Comparison of ENCODE assay signal across 21 mouse cellular contexts in the genomic region with DNA sequence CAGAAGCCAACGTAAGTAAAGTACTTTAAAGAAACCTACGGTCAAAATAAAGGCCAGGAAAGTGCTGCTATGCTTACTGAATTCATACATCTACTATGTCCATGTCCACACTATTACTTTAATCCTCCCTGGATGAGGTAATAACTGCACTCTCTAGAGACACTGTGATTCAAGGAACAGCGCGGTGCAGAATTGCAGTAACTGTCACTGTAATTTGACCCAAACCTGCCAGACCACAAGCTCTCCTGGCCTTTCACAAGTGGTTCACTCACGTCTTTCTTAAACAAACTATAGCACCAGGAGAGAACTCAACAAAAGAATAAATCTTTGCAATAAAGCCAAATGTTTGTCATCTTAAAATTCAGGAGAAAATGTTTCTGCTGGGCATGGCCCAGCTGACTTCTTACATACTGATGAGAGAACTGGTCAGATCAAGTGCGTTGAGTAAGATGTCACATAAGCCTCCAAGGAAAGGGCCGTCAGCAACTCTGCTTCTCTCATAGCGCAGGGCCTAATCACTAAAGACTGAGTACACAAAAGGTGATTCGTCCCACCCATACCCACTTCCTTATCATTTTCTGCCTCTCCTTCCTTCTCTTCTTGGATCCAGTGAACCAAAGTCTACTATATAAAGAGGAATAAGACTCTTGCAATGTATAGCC.
A peak's percentile ranks its signal among the peaks of the same experiment; 100 is the strongest.
DNase-seq lines count a peak whose midpoint lies in the region; ATAC-seq lines count a peak whose summit lies in the region.
"Had no signal": no experiment of that assay in that cellular context is flagged by ENCODE, and none has a peak within 500 bp of the region (broad histone marks: within the 10 kb centered on the region; RNA-seq: fewer than 3 reads in every experiment).

No protein-coding gene starts in this region.

- no peak overlapping the region for H3K4me3 ChIP-seq in kidney, embryonic 14.5 days (ENCODE audit: low read length)
- H3K4me3 ChIP-seq in lung, embryonic 16.5 days (ENCODE audit: low read length), result no peak overlapping the region
- no peak overlapping the region for H3K4me3 ChIP-seq in embryonic facial prominence, embryonic 14.5 days (ENCODE audit: low read depth, low read length)
- H3K4me3 ChIP-seq: forebrain, embryonic 15.5 days; heart, embryonic 10.5 days; hindbrain, embryonic 13.5 days had no signal

- no peaks in the 10 kb centered on the region for H3K27me3 ChIP-seq in kidney, embryonic 14.5 days (ENCODE audit: control insufficient read depth, insufficient read depth, low read length)
- no peaks in the 10 kb centered on the region for H3K27me3 ChIP-seq in lung, embryonic 16.5 days (ENCODE audit: control insufficient read depth, insufficient read depth, low read depth, low read length)
- H3K27me3 ChIP-seq in embryonic facial prominence, embryonic 14.5 days (replicated peaks; ENCODE audit: control insufficient read depth, insufficient read depth, low read length), result no peaks in the 10 kb centered on the region
- H3K27me3 ChIP-seq: forebrain, embryonic 15.5 days; hindbrain, embryonic 13.5 days had no signal

- peaks cover 35% of the 10 kb centered on the region for H3K4me1 ChIP-seq in kidney, embryonic 14.5 days (ENCODE audit: control insufficient read depth, insufficient read depth, low read length)
- peaks cover 12% of the 10 kb centered on the region for H3K4me1 ChIP-seq in lung, embryonic 16.5 days (replicated peaks; ENCODE audit: control insufficient read depth, insufficient read depth, low read length)
- H3K4me1 ChIP-seq in embryonic facial prominence, embryonic 14.5 days (ENCODE audit: control insufficient read depth, insufficient read depth, low read length), result peaks cover 23% of the 10 kb centered on the region

- ATAC-seq in kidney, embryonic 14.5 days (ENCODE audit: low FRiP score, low TSS enrichment), result no peak
- 0 out of 2 replicates have a peak, but pooled peaks have one; percentile 43 for ATAC-seq in lung, embryonic 16.5 days (ENCODE audit: low read depth)
- ATAC-seq in embryonic facial prominence, embryonic 14.5 days (ENCODE audit: low read depth), result peak; percentile 78
- no peak for ATAC-seq in cerebellum, adult (ENCODE audit: insufficient number of reproducible peaks, low FRiP score, low TSS enrichment)
- ATAC-seq: CD4-positive, CD25-positive, alpha-beta regulatory T cell, adult 4 months; forebrain, embryonic 15.5 days had no signal

- peak overlapping the region; percentile 10; the same call in 1 of the 2 replicates for H3K27ac ChIP-seq in kidney, embryonic 14.5 days (ENCODE audit: low read depth, low read length)
- peak overlapping the region; percentile 67 for H3K27ac ChIP-seq in lung, embryonic 16.5 days (ENCODE audit: low read length)
- no peak overlapping the region for H3K27ac ChIP-seq in embryonic facial prominence, embryonic 14.5 days (replicated peaks; ENCODE audit: low read depth, low read length)
- H3K27ac ChIP-seq: heart, embryonic 10.5 days; hindbrain, embryonic 13.5 days had no signal

- no peak overlapping the region for H3K4me2 ChIP-seq in kidney, embryonic 14.5 days (replicated peaks; ENCODE audit: low read depth, low read length)
- H3K4me2 ChIP-seq in lung, embryonic 16.5 days (ENCODE audit: low read depth, low read length), result no peak overlapping the region
- H3K4me2 ChIP-seq in embryonic facial prominence, embryonic 14.5 days (ENCODE audit: low read depth, low read length), result no peak overlapping the region
- H3K4me2 ChIP-seq: forebrain, embryonic 15.5 days; hindbrain, embryonic 13.5 days had no signal

- no peak for DNase-seq in kidney, postnatal 14 days
- DNase-seq in lung, postnatal 25 days (ENCODE audit: low spot score), result no peak
- DNase-seq in 416B (ENCODE audit: low read depth), result peak; percentile 23
- DNase-seq in embryonic facial prominence, embryonic 14.5 days (ENCODE audit: low spot score), result peak; percentile 60
- no peak for DNase-seq in adrenal gland, postnatal 4 days (ENCODE audit: low spot score in 2 of 2)
- DNase-seq: adrenal gland, adult 8-10 months; adrenal gland, postnatal 36 days; B cell, adult 2 months; cerebellum, adult 18-20 months; cerebellum, adult 9-11 months; cerebellum, postnatal 36 days; gastrocnemius, postnatal 36 days; heart, adult 18-20 months; heart, postnatal 14 days had no signal

- H3K9me3 ChIP-seq in kidney, embryonic 14.5 days (ENCODE audit: control insufficient read depth, low read length), result no peaks in the 10 kb centered on the region
- no peaks in the 10 kb centered on the region for H3K9me3 ChIP-seq in lung, embryonic 16.5 days (ENCODE audit: control insufficient read depth, low read length)
- H3K9me3 ChIP-seq in embryonic facial prominence, embryonic 14.5 days (ENCODE audit: control insufficient read depth, low read length), result no peaks in the 10 kb centered on the region
- H3K9me3 ChIP-seq: forebrain, embryonic 15.5 days; heart, embryonic 10.5 days; hindbrain, embryonic 13.5 days had no signal

- 63% methylated on average over 9 of the region's 9 CpGs for WGBS in kidney, embryonic 14.5 days
- 54% methylated on average over 9 of the region's 9 CpGs for WGBS in lung, embryonic 16.5 days
- 62% methylated on average over 9 of the region's 9 CpGs for WGBS in embryonic facial prominence, embryonic 14.5 days

- no peak overlapping the region for H3K9ac ChIP-seq in kidney, embryonic 14.5 days (ENCODE audit: low read depth, low read length)
- H3K9ac ChIP-seq in lung, embryonic 16.5 days (ENCODE audit: low read length), result no peak overlapping the region
- H3K9ac ChIP-seq in embryonic facial prominence, embryonic 14.5 days (ENCODE audit: low read depth, low read length), result no peak overlapping the region
- H3K9ac ChIP-seq: forebrain, embryonic 15.5 days; hindbrain, embryonic 13.5 days had no signal

- no peaks in the 10 kb centered on the region; the same call in 1 of the 2 replicates for H3K36me3 ChIP-seq in kidney, embryonic 14.5 days (ENCODE audit: control insufficient read depth, insufficient read depth, low read length)
- peaks cover 2% of the 10 kb centered on the region; the same call in 1 of the 2 replicates for H3K36me3 ChIP-seq in lung, embryonic 16.5 days (ENCODE audit: control insufficient read depth, insufficient read depth, low read length)
- no peaks in the 10 kb centered on the region for H3K36me3 ChIP-seq in embryonic facial prominence, embryonic 14.5 days (ENCODE audit: control insufficient read depth, insufficient read depth, low read length)

Comparison
In these comparisons a context has a peak if more than half of its experiments do, and no peak if none do; other contexts are left out.
1. ATAC-seq: peak in lung, embryonic 16.5 days (single experiment) and embryonic facial prominence, embryonic 14.5 days (single experiment); none in kidney, embryonic 14.5 days (single experiment) and cerebellum, adult (single experiment).
2. DNase-seq: peak in 416B (single experiment) and embryonic facial prominence, embryonic 14.5 days (single experiment); none in kidney, postnatal 14 days (single experiment), lung, postnatal 25 days (single experiment) and adrenal gland, postnatal 4 days (0 of 2).